8 mouse cellular contexts compared by ENCODE assay signal in the genomic region with DNA sequence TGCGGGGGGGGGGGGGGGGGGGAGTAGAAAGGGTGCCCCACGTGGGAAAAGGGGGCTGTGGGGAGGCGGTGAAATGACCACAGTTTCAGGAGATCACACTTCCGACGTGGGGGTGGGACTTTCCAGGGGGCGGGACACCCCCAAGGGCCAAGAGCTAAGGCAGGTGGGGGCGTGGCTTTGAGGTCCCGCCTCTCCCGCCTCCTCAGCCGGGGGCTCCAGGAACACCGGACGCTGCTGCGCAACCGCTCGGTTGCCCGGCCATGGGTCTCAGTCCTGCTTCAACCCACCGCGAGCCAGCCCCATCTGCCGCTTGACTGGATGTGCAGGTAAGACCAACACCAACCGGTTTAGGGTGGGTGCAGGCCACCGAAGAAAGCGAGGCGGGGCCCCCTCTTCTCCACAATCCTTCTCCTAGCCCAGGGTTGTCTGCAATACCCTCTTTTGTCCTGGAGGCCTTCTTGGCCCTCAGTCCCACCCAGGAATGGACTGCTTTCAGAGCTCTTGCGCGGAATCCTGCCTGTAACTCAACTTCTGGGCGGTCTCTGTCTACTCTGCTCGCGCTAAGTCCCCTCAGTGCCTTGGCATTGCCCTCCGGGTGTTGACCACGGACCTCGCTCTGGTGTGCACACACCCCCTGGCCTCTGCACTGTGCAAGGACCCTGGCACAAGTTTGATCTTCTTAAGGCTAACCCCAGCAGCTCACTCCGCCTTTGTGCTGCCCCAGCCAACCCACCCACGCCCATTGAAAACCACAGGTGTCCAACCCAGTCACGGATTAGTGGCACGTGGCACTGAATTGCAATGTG. TPM values are rescaled to one million over a fixed set of nuclear protein-coding genes. Genes with fewer than 3 reads are reported as not detected.
DNase-seq lines count a peak whose midpoint lies in the region; ATAC-seq lines count a peak whose summit lies in the region.

A gene (plus strand): TSS at position 44 of the 806 bp plus-strand sequence.

- no peaks in the 10 kb centered on the region for H3K9me3 ChIP-seq in erythroblast, embryonic 14.5 days (ENCODE audit: control insufficient read depth, low read length)
- H3K9me3 ChIP-seq in forebrain, embryonic 12.5 days: no peaks in the 10 kb centered on the region
- no peaks in the 10 kb centered on the region for H3K9me3 ChIP-seq in intestine, embryonic 16.5 days (ENCODE audit: control insufficient read depth, low read length)
- no peaks in the 10 kb centered on the region for H3K9me3 ChIP-seq in neural tube, embryonic 13.5 days

- WGBS in forebrain, embryonic 12.5 days: under 1% methylated on average over 33 of the region's 35 CpGs
- WGBS in intestine, embryonic 16.5 days: 1% methylated on average over 32 of the region's 35 CpGs
- under 1% methylated on average over 34 of the region's 35 CpGs for WGBS in neural tube, embryonic 13.5 days

- H3K27ac ChIP-seq in forebrain, embryonic 12.5 days: peak within 1 kb of the TSS; percentile 79
- H3K27ac ChIP-seq in intestine, embryonic 16.5 days (ENCODE audit: low read length): peak within 1 kb of the TSS; percentile 66
- peak within 1 kb of the TSS; percentile 69 for H3K27ac ChIP-seq in neural tube, embryonic 13.5 days (replicated peaks)

- H3K27me3 ChIP-seq in erythroblast, embryonic 14.5 days (ENCODE audit: control insufficient read depth): peaks cover 13% of the 10 kb centered on the region
- H3K27me3 ChIP-seq in forebrain, embryonic 12.5 days: 0 out of 2 replicates have a peak, but pooled peaks cover 5% of the 10 kb centered on the region
- no peaks in the 10 kb centered on the region for H3K27me3 ChIP-seq in intestine, embryonic 16.5 days (replicated peaks; ENCODE audit: control insufficient read depth, insufficient read depth, low read length)
- no peaks in the 10 kb centered on the region for H3K27me3 ChIP-seq in neural tube, embryonic 13.5 days

- H3K4me3 ChIP-seq in erythroblast, embryonic 14.5 days (replicated peaks): peak within 1 kb of the TSS; percentile 56
- H3K4me3 ChIP-seq in forebrain, embryonic 12.5 days (replicated peaks): peak within 1 kb of the TSS; percentile 58
- peak within 1 kb of the TSS; percentile 69 for H3K4me3 ChIP-seq in intestine, embryonic 16.5 days (ENCODE audit: low read length)
- H3K4me3 ChIP-seq in neural tube, embryonic 13.5 days: peak within 1 kb of the TSS; percentile 56

- peak within 1 kb of the TSS; percentile 78 for H3K4me2 ChIP-seq in forebrain, embryonic 12.5 days
- H3K4me2 ChIP-seq in intestine, embryonic 16.5 days (ENCODE audit: low read depth, low read length): peak within 1 kb of the TSS; percentile 94
- H3K4me2 ChIP-seq in neural tube, embryonic 13.5 days: peak within 1 kb of the TSS; percentile 86

- peaks cover 4% of the 10 kb centered on the region for H3K36me3 ChIP-seq in erythroblast, embryonic 14.5 days (ENCODE audit: control insufficient read depth)
- H3K36me3 ChIP-seq in forebrain, embryonic 12.5 days (replicated peaks): peaks cover 48% of the 10 kb centered on the region
- no peaks in the 10 kb centered on the region for H3K36me3 ChIP-seq in intestine, embryonic 16.5 days (ENCODE audit: control insufficient read depth, insufficient read depth, low read length)
- peaks cover 48% of the 10 kb centered on the region for H3K36me3 ChIP-seq in neural tube, embryonic 13.5 days

- peak; percentile 78 to 80 for DNase-seq in lung, adult 18-20 months
- peak; percentile 58 for DNase-seq in urinary bladder, postnatal 25 days (ENCODE audit: low spot score)

- no peak for ATAC-seq in erythroblast, adult 5-6 weeks (replicated peaks; ENCODE audit: low FRiP score, poor library complexity, severe bottlenecking)
- peak; percentile 69 for ATAC-seq in activated CD4-positive, CD25-positive, alpha-beta regulatory T cell, adult 4 months
- peak; percentile 87 for ATAC-seq in forebrain, embryonic 12.5 days (ENCODE audit: low FRiP score)
- ATAC-seq in intestine, embryonic 16.5 days: peak; percentile 87
- ATAC-seq in neural tube, embryonic 13.5 days (ENCODE audit: low read depth): peak; percentile 82

- peaks cover 12% of the 10 kb centered on the region for H3K4me1 ChIP-seq in erythroblast, embryonic 14.5 days (ENCODE audit: control insufficient read depth)
- peaks cover 34% of the 10 kb centered on the region for H3K4me1 ChIP-seq in forebrain, embryonic 12.5 days
- peaks cover 13% of the 10 kb centered on the region for H3K4me1 ChIP-seq in intestine, embryonic 16.5 days (ENCODE audit: control insufficient read depth, insufficient read depth, low read length)
- H3K4me1 ChIP-seq in neural tube, embryonic 13.5 days (replicated peaks): peaks cover 45% of the 10 kb centered on the region

- peak within 1 kb of the TSS; percentile 72 for H3K9ac ChIP-seq in forebrain, embryonic 12.5 days
- peak within 1 kb of the TSS; percentile 80 for H3K9ac ChIP-seq in intestine, embryonic 16.5 days (ENCODE audit: low read depth, low read length)
- H3K9ac ChIP-seq in neural tube, embryonic 13.5 days: peak within 1 kb of the TSS; percentile 79

RNA-seq across cellular contexts. Expression of the gene that starts here (rescaled TPM):
- 0.01 TPM in 1 of 2 replicates, not detected in the other for polyA plus RNA-seq in erythroblast, embryonic 14.5 days (2012)
- total RNA-seq in erythroblast, adult 5-6 weeks (2015; ENCODE audit: low replicate concordance): 0.77 and 1.3 TPM in 2 replicates
- 0.28 and 0.85 TPM in 2 replicates for total RNA-seq in erythroblast, adult 5-6 weeks (2017; ENCODE audit: low replicate concordance)
- under 1 TPM; 0.38 to 0.52 TPM for polyA plus RNA-seq in activated CD4-positive, CD25-positive, alpha-beta regulatory T cell, adult 4 months (2017; shearing (Covaris generic))
- polyA plus RNA-seq in forebrain, embryonic 12.5 days (2016; fragmentation: Nextera tagmentation; extraction: Ambion mirVana): 0.83 and 1.1 TPM in 2 replicates
- 0.26 and 0.32 TPM in 2 replicates for polyA plus RNA-seq in intestine, embryonic 16.5 days (2015; fragmentation: Nextera tagmentation; extraction: Ambion mirVana)
- 0.68 and 0.70 TPM in 2 replicates for polyA plus RNA-seq in neural tube, embryonic 13.5 days (2015; fragmentation: Nextera tagmentation; extraction: Ambion mirVana)

Comparison
In these comparisons a context has a peak if more than half of its experiments do, and no peak if none do; other contexts are left out.
1. Peak in ATAC-seq in activated CD4-positive, CD25-positive, alpha-beta regulatory T cell, adult 4 months; RNA of the gene not detected or under 1 TPM.
2. Peak in ATAC-seq, H3K4me3 ChIP-seq, H3K27ac ChIP-seq, H3K9ac ChIP-seq and H3K4me2 ChIP-seq in intestine, embryonic 16.5 days; RNA of the gene not detected or under 1 TPM.
3. Peak in ATAC-seq, H3K4me3 ChIP-seq, H3K27ac ChIP-seq, H3K9ac ChIP-seq and H3K4me2 ChIP-seq in neural tube, embryonic 13.5 days; RNA of the gene not detected or under 1 TPM.